Mouse (Mus musculus) C2C12 (cell line): Measurements from ENCODE around the gene Def8.

ENCODE experiments used
- CEBPB ChIP-seq: IDR thresholded peaks from one replicate; pipeline ENCODE4 v1.6.1; 2011; ENCODE audit warnings: low read depth, mild to moderate bottlenecking, control low read depth, moderate library complexity
- CTCF ChIP-seq: IDR thresholded peaks from one replicate; pipeline ENCODE4 v1.5.1; 2011; ENCODE audit not compliant: control insufficient read depth, insufficient read depth, insufficient read length
- FOSL1 ChIP-seq: IDR thresholded peaks from one replicate; pipeline ENCODE4 v1.8.0; 2011; ENCODE audit warnings: mild to moderate bottlenecking, low read length; ENCODE audit not compliant: poor library complexity, insufficient read depth, severe bottlenecking
- MAX ChIP-seq: IDR thresholded peaks from one replicate; pipeline ENCODE4 v1.6.1; 2011; ENCODE audit warnings: mild to moderate bottlenecking, control low read depth
- MYOD1 ChIP-seq: IDR thresholded peaks from one replicate; pipeline ENCODE4 v1.6.1; 2011; ENCODE audit warnings: low read depth; ENCODE audit not compliant: control insufficient read depth, insufficient read length
- MYOG ChIP-seq: IDR thresholded peaks from one replicate; pipeline ENCODE4 v1.6.1; 2011; ENCODE audit not compliant: control insufficient read depth, insufficient read length; ENCODE audit errors: extremely low read depth
- USF1 ChIP-seq: IDR thresholded peaks from one replicate; pipeline ENCODE4 v1.6.1; 2011; ENCODE audit warnings: low read depth, mild to moderate bottlenecking, control low read depth, moderate library complexity

DNA sequence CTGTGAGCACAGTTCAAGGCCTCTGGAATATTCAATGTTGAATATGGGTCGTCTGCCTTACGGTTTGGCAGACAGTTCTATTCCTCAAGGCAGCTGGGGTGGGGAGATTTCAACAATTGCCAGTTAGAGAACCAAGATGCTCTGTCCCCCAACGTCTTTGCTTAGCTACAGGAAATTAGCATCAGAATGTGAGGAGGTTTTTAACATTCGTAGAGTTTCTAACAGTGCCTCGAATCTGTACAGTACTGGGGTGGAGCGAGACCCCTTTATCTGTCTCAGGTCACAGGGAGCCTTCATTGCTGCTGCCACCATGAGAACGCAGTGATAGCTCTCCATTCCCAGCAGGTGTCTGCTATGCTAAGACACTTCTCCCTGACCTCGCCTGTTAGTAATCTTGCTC, 47.2 kb upstream of the Def8 start:
- TF ChIP-seq MAX, result no peak
- no peak for TF ChIP-seq CTCF
- no peak for TF ChIP-seq MYOG
- TF ChIP-seq MYOD1, result no peak
- TF ChIP-seq FOSL1, result no peak
- no peak for TF ChIP-seq CEBPB
- TF ChIP-seq USF1, result no peak
